Mouse (Mus musculus) neutrophil, adult 5-6 weeks (primary cell): ENCODE measurements at regions not wholly inside any gene's neighbourhood (a gene's known extent, or its start where the extent isn't known, plus 50 kb on each side); places are given as distances from the start of the nearest gene placed in this dataset.

Source experiments
- ATAC-seq: fragments of 151-379, 151-347 bp; 2 replicates; pipeline ENCODE4 v1.8.0; 2017; ENCODE audit warnings: mild to moderate bottlenecking, moderate TSS enrichment; ENCODE audit not compliant: insufficient number of reproducible peaks, poor library complexity, low FRiP score, severe bottlenecking; ENCODE audit errors: extremely low read depth

DNA sequence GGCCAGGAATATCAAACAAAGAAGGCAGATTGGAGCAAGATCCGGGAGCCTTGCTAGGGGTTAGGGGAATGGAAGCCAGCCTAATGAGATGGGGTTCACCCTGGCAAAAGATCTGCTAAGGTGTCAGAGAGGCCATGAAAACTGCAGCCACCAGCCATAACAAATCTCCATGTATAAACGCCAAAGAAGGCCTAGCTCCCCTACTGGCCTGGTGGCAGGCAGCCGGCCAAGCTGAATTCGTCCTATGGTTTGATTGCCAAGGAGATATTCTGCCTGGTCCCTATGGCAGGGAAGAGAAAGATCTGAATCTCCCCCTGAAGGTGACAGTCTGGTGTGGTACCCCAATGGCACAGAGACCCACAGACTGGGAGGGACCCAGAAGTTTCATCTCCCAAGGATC, 104.8 kb upstream of the E030018B13Rik start:
- no peak for ATAC-seq

GRCm38 (mm10) chr7:63815531-63815930, 101.1 kb upstream of the E030018B13Rik start:
- ATAC-seq = no peak

- no peak for ATAC-seq
Measured at GRCm38 (mm10) chr7:63816056-63816941, 100.4 kb upstream of the E030018B13Rik start.

DNA sequence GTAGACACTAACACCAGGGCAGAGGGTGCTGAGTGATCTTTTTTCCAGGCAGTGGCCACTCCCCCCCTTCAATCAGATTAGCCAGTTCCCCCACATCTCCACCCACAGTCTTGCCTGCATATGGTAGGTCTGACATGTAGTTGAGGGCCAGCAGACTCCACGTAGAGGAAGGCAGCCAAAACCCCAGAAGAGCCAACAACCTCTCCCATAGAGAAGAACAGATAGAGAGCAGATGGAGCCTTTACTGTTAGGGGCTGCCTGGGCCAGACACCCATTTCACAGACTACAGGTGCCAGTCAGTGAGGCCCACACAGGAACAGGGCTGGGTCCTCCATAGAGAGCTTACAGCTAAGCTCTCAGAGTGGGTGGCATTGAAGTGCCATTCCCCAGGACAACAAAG, 99.2 kb upstream of the E030018B13Rik start:
- no peak for ATAC-seq

GRCm38 (mm10) chr7:63818105-63818504, 98.6 kb upstream of the E030018B13Rik start:
- ATAC-seq = no peak

DNA sequence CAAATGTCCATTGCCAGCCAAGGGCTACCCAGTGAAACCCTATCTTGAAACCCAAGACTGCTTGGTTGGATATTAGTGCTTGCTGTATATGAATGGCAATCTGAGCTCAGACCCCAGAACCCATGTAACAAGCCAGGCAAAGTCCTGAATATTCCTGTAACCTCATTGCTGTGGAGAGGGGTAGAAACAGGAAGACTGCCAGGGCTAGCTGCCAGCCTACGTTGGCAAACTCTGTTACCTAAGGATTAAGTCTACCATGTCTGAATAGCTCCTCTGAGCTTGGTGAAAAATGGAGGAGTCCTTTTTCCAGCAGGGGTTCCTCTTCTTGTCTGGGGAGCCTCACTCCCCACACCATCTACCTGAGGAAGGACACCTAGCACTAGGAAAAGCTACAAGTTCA, 96.4 kb upstream of the E030018B13Rik start:
- no peak for ATAC-seq

DNA sequence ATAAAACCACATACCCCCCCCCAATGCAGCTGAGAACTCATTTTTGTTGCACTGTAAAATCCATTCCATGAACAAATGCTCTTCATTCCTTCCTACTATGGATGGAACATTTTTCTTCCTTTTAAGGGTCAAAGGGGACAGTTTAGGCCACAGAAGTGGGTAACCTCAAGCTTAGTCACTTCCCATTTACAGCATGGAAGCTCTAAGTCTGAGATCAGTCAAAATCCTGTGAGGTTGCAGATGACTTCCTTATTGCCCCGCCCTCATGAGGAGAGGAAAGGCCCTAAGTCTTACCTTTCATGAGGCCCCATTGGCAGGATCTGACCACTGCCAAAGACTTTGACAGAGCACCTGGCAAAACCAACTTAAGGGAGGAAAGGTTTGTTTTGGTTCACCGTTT, 94.7 kb upstream of the E030018B13Rik start:
- 0 out of 2 replicates have a peak, but pooled peaks have one; percentile 13 for ATAC-seq

GRCm38 (mm10) chr7:63824009-63824408, 92.6 kb upstream of the E030018B13Rik start:
- no peak for ATAC-seq

DNA sequence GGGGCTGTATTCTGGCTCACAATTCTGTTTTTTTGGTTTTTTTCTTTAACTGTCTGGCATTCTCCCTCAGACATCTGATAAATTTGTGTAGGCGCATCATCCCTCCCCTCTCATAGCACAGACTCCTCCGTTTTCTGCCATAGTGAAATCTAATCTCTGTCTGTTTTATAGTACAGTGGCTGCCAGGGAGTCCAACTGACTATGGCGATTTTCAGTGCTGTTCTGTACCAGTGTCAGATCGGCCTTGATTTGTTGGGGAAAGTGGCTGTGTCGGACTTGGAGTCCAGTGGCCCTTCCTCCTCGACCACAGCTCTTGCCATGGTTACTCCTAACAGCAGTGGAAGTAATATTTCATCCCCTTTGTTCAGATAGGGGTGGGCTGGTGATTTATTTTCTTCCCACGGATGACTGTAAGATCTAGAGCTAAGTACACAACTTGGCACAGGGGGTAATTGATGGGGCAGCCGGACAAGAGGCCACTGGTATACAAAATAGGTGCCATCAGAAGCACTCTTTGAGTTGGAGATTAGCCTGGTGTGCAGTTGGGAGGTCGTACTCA, 87.2 kb upstream of the E030018B13Rik start:
- no peak for ATAC-seq

DNA sequence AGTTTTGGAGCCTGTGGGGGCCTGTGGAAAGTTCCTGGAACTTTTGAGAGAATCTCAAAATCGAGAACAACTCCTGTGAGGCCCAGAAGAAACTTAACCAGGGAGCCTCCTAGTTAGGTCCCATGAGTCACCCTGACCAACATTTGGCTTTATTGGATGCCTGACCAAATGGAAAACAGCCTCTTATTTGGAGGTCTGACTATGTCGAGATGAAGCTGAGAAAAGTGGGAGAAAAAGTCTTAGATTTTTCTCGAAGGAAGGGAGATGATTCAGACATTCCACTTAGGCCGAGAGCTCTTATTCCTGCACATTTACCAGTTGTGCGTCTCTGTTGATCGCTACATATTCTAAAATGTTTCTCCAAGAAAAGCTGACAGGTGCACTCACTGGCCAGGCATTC, 83.0 kb upstream of the E030018B13Rik start:
- ATAC-seq = no peak

- no peak for ATAC-seq
Measured at GRCm38 (mm10) chr7:63835958-63836357, 80.7 kb upstream of the E030018B13Rik start.
